Mouse (Mus musculus) stomach, postnatal 0 days (tissue): ENCODE measurements around the gene Mak. TPM values are rescaled to one million over a fixed set of nuclear protein-coding genes. Genes with fewer than 3 reads are reported as not detected.

Experiments used
- ATAC-seq: fragments of 200-750 bp; cut with Nextera tagmentation; 2 replicates; pipeline ENCODE4 v1.8.0; 2017; ENCODE audit not compliant: low FRiP score, low TSS enrichment
- DNase-seq: peaks from one replicate; pipeline ENCODE4 v3.0.0-alpha.2; 2016; ENCODE audit warnings: low spot score
- H3K27ac ChIP-seq: fragments of 300-500 bp; sonication (generic); replicated peaks from 2 replicates; pipeline ENCODE4 v1.5.1; 2014; ENCODE audit warnings: mild to moderate bottlenecking, control low read depth
- H3K27me3 ChIP-seq: fragments of 300-500 bp; sonication (generic); 2 replicates; pipeline ENCODE4 v1.6.1; 2014; ENCODE audit warnings: low read length; ENCODE audit not compliant: control insufficient read depth, insufficient read depth
- H3K36me3 ChIP-seq: fragments of 300-500 bp; sonication (generic); 2 replicates; pipeline ENCODE4 v1.6.1; 2014; ENCODE audit warnings: low read length, mixed read lengths; ENCODE audit not compliant: control insufficient read depth, insufficient read depth
- H3K4me1 ChIP-seq: fragments of 300-500 bp; sonication (generic); replicated peaks from 2 replicates; pipeline ENCODE4 v1.6.1; 2014; ENCODE audit warnings: antibody characterized with exemption; ENCODE audit not compliant: control insufficient read depth, insufficient read depth
- H3K4me2 ChIP-seq: fragments of 300-500 bp; sonication (generic); replicated peaks from 2 replicates; pipeline ENCODE4 v1.6.1; 2014; ENCODE audit warnings: low read depth, mild to moderate bottlenecking, control low read depth, moderate library complexity
- H3K4me3 ChIP-seq: fragments of 300-500 bp; sonication (generic); 2 replicates; pipeline ENCODE4 v1.5.1; 2014; ENCODE audit warnings: low read depth, low read length, control low read depth
- H3K9ac ChIP-seq: fragments of 300-500 bp; sonication (generic); 2 replicates; pipeline ENCODE4 v1.6.1; 2014; ENCODE audit warnings: mild to moderate bottlenecking, low read length, control low read depth, mixed read lengths
- H3K9me3 ChIP-seq: fragments of 300-500 bp; sonication (generic); 2 replicates; pipeline ENCODE4 v1.6.1; 2016; ENCODE audit warnings: low read length; ENCODE audit not compliant: control insufficient read depth
- CTCF ChIP-seq: IDR thresholded peaks from 2 replicates; pipeline ENCODE4 v1.5.1; 2016; ENCODE audit warnings: antibody characterized with exemption, low read depth, mild to moderate bottlenecking, moderate library complexity
- EP300 ChIP-seq: optimal IDR thresholded peaks from 2 replicates; pipeline ENCODE3; 2016; ENCODE audit warnings: antibody characterized with exemption
- WGBS: fragments of 180-500 bp; shearing (Covaris S2); extraction: QIAGEN DNeasy Blood & Tissue Kit; methylation state at CpG from one replicate; pipeline ENCODE4 v1.1.7; 2014; 5-methylcytosine and 5-hydroxymethylcytosine counted together
- polyA plus RNA-seq: library from polyadenylated mRNA; unstranded; fragments of >200 nt; fragmentation: Nextera tagmentation; extraction: Ambion mirVana; gene quantifications from 2 replicates; pipeline ENCODE4 v1.2.1, GENCODE M21; 2015

The Mak gene
- polyA plus RNA-seq, 1 experiment from 2014 or later = 0.24 TPM

DNA sequence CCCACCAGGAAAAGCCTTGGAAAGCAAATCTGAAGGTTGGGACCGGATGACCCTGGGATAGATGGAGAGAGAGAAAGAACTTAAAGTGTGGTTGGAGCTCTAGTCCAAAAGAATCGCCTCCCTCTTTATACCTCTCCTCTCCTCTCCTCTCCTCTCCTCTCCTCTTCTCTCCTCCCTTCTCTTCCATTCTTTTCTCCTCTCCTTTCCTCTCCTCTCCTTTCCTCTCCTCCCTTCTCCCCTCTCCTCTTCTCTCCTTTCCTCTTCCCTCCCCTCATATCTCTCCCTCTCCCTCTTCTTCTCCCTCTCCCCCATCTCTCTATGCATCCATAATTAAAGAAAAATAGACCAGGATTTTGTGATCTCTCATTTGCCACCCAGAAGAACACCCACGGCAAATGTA is 31.4 kb upstream of the Mak start, which contains the start of gene Gcm2:
TSS of gene Gcm2 (minus strand) at position 101 of the 400 bp plus-strand sequence.
- DNase-seq = no peak
- no peak for TF ChIP-seq CTCF
- TF ChIP-seq EP300 = no peak
- Histone ChIP-seq H3K27ac (no peak within 1 kb of the TSS), H3K9ac (no peak within 1 kb of the TSS), H3K4me3 (no peak within 1 kb of the TSS), H3K9me3 (no peaks in the 10 kb centered on the region), H3K4me1 (no peaks in the 10 kb centered on the region), H3K27me3 (no peaks in the 10 kb centered on the region), H3K36me3 (no peaks in the 10 kb centered on the region), H3K4me2 (no peak within 1 kb of the TSS)
- WGBS = 58% methylated on average over 2 of the region's 3 CpGs
- ATAC-seq = no peak

DNA sequence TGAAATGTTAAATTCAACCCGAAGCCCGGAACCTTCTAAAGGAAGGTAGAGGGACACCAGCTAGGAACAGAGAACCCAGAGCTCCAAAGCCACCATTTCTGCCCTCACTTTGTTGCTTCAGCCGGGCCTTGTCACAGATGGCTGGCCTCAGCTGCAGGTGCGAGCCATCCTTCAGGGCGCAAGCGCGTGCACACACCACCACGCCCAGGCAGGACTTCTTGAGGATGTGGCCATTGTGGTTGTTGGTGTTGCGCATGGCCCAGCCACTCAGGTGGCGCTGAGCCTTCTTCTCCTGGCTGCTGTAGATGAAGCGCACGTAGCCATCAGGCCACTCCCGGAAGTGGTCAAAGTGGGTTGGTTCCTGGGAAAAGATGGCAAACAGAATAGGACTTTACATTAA is 26.0 kb upstream of the Mak start:
- no peak for DNase-seq
- WGBS = 92% methylated on average over 13 of the region's 13 CpGs

DNA sequence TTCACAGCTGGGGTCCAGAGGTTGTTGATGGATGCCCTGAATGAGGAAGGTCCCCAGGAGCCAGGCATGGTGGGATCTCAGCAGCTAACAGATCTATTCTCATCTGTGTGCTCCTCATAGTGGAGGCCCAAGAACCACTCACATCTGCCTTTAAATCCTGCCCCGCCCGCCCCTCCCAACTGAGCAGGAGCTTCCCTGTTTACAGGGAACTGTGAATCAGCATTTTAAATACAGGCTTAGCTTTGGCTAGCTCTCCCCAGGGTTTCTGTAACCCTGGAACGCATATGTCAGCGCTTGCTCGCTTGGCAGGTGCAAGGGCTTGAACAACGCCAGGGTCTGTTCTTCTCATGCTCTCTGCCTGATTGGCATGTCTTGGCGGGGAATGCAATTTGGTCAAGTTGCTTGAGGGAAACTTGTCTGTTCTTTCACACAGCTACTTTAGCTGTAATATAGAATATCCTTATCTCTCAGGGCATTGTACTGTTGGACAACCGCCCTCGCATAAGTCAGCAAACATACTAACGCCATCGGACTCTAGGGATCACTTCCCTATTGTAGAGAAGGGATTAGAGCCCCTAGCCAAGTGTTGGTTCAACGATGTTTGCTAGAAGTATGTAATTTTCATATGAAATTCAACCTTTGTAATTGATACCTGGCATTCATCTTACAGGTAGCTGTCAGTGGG is 24.5 kb upstream of the Mak start:
- DNase-seq = no peak
- 67% methylated on average over 12 of the region's 12 CpGs for WGBS
- no peak overlapping the region for H3K4me3 ChIP-seq
- no peaks in the 10 kb centered on the region for H3K4me1 ChIP-seq
- TF ChIP-seq EP300 (no peak), CTCF (no peak)
- ATAC-seq = no peak
- no peaks in the 10 kb centered on the region for H3K27me3 ChIP-seq
- H3K27ac ChIP-seq = no peak overlapping the region
- H3K4me2 ChIP-seq = no peak overlapping the region
- no peaks in the 10 kb centered on the region for H3K9me3 ChIP-seq
- no peaks in the 10 kb centered on the region for H3K36me3 ChIP-seq
- no peak overlapping the region for H3K9ac ChIP-seq

More for the DNA sequence above, 26.0 kb upstream of the Mak start:
- Histone ChIP-seq H3K9me3 (no peaks in the 10 kb centered on the region), H3K27me3 (no peaks in the 10 kb centered on the region), H3K4me2 (no peak overlapping the region), H3K9ac (no peak overlapping the region), H3K27ac (no peak overlapping the region), H3K36me3 (no peaks in the 10 kb centered on the region), H3K4me1 (no peaks in the 10 kb centered on the region), H3K4me3 (no peak overlapping the region)
- no peak for ATAC-seq
- TF ChIP-seq EP300 = no peak
- no peak for TF ChIP-seq CTCF

DNA sequence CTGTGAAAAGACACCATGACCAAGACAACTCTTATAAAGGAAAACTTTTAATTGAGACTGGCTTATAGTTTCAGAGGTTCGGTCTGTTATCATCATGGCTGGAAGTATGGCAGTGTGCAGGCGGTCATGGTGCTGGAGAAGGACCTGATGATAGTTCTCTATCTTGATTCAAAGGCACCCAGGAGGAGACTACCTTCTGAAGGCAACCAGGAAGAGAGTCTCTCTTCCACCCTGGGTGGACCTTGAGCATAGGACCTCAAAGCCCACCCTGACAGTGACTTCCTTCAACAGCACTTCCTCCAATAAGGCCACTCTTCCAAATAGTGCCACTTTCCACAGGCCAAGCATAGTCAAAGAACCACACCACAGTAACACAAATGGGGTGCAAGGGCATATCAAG is 20.5 kb upstream of the Mak start:
- H3K4me3 ChIP-seq = no peak overlapping the region
- no peaks in the 10 kb centered on the region for H3K27me3 ChIP-seq
- H3K9ac ChIP-seq = no peak overlapping the region
- ATAC-seq (no peak), DNase-seq (no peak)
- H3K27ac ChIP-seq = no peak overlapping the region
- H3K4me1 ChIP-seq = no peaks in the 10 kb centered on the region
- TF ChIP-seq EP300 = no peak
- no peak for TF ChIP-seq CTCF
- no peak overlapping the region for H3K4me2 ChIP-seq
- H3K9me3 ChIP-seq = no peaks in the 10 kb centered on the region
- H3K36me3 ChIP-seq = no peaks in the 10 kb centered on the region
- WGBS = 93% methylated on average over 2 of the region's 2 CpGs

DNA sequence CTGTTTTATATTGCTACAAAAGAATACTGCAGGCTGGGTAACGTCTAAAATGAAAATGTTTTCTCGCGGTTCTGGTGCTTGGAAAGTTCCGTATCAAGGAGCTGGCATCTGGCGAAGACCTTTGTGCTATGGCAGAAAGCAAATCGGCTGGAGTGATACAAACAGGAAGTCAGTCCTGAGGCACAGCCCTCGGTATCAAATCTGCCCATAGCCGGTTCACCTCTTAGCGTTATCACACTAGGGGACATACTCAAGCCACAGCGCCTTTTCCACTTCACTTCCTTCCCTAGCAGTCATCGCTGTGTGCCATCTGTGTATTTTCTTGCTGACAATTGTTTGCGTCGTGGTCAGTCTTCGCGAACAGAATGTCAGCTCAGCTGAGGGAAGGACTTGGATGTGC is 18.8 kb upstream of the Mak start:
- 83% methylated on average over 15 of the region's 15 CpGs for WGBS
- Histone ChIP-seq H3K27me3 (no peaks in the 10 kb centered on the region), H3K9ac (no peak overlapping the region), H3K4me2 (no peak overlapping the region), H3K36me3 (no peaks in the 10 kb centered on the region), H3K4me1 (no peaks in the 10 kb centered on the region), H3K9me3 (no peaks in the 10 kb centered on the region), H3K27ac (no peak overlapping the region), H3K4me3 (no peak overlapping the region)
- TF ChIP-seq CTCF (no peak), EP300 (no peak)
- ATAC-seq = no peak
- no peak for DNase-seq

DNA sequence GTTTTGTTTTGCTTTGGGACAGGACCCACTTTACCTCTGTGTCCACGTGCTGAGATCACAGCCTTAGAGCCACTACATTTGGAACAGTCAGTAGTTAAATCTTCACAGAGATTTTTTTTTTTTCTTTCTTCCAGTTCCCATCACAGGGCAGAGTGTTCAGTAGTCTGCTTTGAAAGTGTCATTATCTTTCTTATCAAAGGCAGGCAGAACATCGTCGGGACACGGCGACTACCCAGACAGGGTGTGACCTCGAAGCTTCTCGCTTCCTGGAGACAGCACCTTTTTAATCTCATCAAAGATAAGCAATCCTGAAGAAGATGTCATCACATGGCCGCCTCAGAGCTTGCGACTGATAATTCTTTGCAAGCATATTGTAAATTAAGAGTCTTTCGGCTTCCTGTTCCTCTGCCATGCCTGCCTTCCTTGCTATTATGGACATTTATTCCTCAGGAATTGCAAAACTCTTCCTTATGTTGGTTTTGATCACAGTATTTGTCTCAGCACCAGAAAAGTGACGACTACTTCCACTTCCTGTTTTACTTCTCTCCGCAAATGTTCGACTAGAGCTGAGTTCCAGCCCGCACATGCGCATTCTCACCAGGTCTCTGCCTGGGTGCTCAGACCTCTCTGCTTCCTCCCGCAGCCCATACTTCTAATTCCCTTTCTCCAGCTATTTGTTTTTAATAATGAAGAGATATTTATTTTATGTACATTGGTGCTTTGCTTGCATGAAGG is 18.0 kb upstream of the Mak start:
- Histone ChIP-seq H3K9ac (no peak overlapping the region), H3K4me1 (no peaks in the 10 kb centered on the region), H3K27me3 (no peaks in the 10 kb centered on the region), H3K4me2 (no peak overlapping the region), H3K36me3 (no peaks in the 10 kb centered on the region), H3K4me3 (no peak overlapping the region), H3K9me3 (no peaks in the 10 kb centered on the region), H3K27ac (no peak overlapping the region)
- WGBS = 53% methylated on average over 16 of the region's 16 CpGs
- DNase-seq = no peak
- TF ChIP-seq CTCF (no peak), EP300 (no peak)
- ATAC-seq = no peak
